Mouse (Mus musculus) thymus, adult 2 months (tissue): Measurements from ENCODE around the gene Hist1h4f. TPM values are rescaled to one million over a fixed set of nuclear protein-coding genes. Genes with fewer than 3 reads are reported as not detected.
A peak's percentile ranks its signal among the peaks of the same experiment; 100 is the strongest.

Experiments used
- DNase-seq: peaks from one replicate; pipeline ENCODE4 v3.0.0; 2021
- H3K27ac ChIP-seq: fragments of 200-500 bp; 2 replicates; pipeline ENCODE4 v1.5.1; 2012; ENCODE audit warnings: low read length, control low read depth; ENCODE audit not compliant: control insufficient read depth, insufficient read depth
- H3K27me3 ChIP-seq: fragments of 200-500 bp; 2 replicates; pipeline ENCODE4 v1.6.1; 2012; ENCODE audit warnings: mild to moderate bottlenecking, low read length, moderate library complexity, mixed read lengths; ENCODE audit not compliant: control insufficient read depth, insufficient read depth
- H3K36me3 ChIP-seq: fragments of 200-500 bp; 2 replicates; pipeline ENCODE4 v1.6.1; 2012; ENCODE audit warnings: mild to moderate bottlenecking, low read length, moderate library complexity; ENCODE audit not compliant: control insufficient read depth, insufficient read depth
- H3K4me1 ChIP-seq: fragments of 200-500 bp; replicated peaks from 2 replicates; pipeline ENCODE4 v1.6.1; 2012; ENCODE audit warnings: low read length; ENCODE audit not compliant: control insufficient read depth, insufficient read depth
- H3K4me3 ChIP-seq: fragments of 200-500 bp; 2 replicates; pipeline ENCODE4 v1.5.1; 2012; ENCODE audit warnings: mild to moderate bottlenecking, low read length, control low read depth, moderate library complexity; ENCODE audit not compliant: control insufficient read depth, insufficient read depth
- CTCF ChIP-seq: fragments of 200-500 bp; IDR thresholded peaks from 2 replicates; pipeline ENCODE4 v1.5.1; 2012; ENCODE audit warnings: mild to moderate bottlenecking, control low read depth, low read length, moderate library complexity, borderline replicate concordance; ENCODE audit not compliant: control insufficient read depth, poor library complexity, insufficient read depth; ENCODE audit errors: extremely low read depth
- POLR2A ChIP-seq: fragments of 200-500 bp; IDR thresholded peaks from 2 replicates; pipeline ENCODE4 v1.6.1; 2012; ENCODE audit warnings: mild to moderate bottlenecking, low read length, control low read depth, moderate library complexity; ENCODE audit not compliant: control insufficient read depth, poor library complexity, insufficient read depth; ENCODE audit errors: extremely low read depth
- WGBS: fragments of 180-500 bp; shearing (Covaris S2); methylation state at CpG from one replicate; pipeline ENCODE4 v1.1.7; 2018; 5-methylcytosine and 5-hydroxymethylcytosine counted together
- polyA plus RNA-seq: library from polyadenylated mRNA; depleted of rRNA; stranded (reverse); fragments of >200 nt; gene quantifications from 2 replicates; pipeline ENCODE4 v1.2.3, GENCODE M21; 2012

Gene Hist1h4f
- polyA plus RNA-seq, 1 experiment, result 208 TPM

DNA sequence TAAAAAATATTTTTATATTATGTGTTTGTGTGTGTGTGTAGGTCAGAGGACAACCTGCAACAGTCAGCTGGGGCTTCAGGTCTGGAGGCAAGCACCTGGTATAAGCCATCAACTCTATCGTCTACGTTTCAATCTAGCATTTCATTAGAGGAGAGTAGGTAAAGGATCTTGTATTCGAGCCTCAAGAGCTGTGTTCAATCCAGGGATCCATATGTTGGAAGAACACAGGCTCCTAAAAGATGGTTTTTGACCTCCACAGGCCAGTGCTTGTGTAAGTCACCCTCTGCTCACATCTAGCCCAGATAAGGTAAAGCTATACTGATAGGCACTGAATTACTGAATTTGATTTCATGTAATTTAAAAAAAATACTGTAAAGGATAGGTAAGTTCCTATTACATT is 5.5 kb upstream of the Hist1h4f start:
- H3K27me3 ChIP-seq, result no peaks in the 10 kb centered on the region
- no peaks in the 10 kb centered on the region for H3K36me3 ChIP-seq
- WGBS, result 81% methylated on average over 3 of the region's 3 CpGs
- TF ChIP-seq POLR2A (no peak), CTCF (no peak)
- no peaks in the 10 kb centered on the region for H3K4me1 ChIP-seq
- no peak overlapping the region for H3K27ac ChIP-seq
- no peak for DNase-seq
- H3K4me3 ChIP-seq, result no peak overlapping the region

DNA sequence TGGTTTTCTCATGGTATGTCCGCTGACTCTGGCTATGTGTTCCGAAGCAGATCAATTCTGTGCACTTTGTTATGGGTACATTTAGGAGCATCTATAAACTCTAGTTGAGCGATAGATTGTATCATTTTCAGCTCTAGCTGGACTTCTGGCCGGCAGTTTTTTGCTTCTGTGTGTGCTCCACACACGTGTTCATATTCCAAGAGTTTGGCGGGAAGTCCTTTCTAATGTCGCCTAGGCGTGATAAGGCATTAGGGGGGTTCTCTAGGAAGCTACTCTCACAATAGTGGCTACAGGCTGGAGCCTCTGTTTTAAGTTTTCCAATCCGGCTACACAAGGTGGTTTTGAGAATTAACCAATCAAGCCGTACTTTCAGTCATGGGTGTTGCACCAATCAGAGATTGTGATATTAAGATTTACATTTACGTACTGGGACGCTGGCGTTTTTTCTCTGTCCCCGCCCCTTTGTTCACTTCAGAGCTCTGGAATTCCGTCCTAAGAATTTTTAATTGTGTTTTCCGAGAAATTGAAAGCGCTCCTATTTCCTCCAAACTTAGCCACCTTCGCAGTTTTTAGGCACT is 4.5 kb upstream of the Hist1h4f start:
- DNase-seq, result peak; percentile 71

GRCm38 (mm10) chr13:23554925-23555838 is 3.7 kb upstream of the Hist1h4f start:
- Histone ChIP-seq H3K27ac (peak overlapping the region; percentile 99), H3K27me3 (no peaks in the 10 kb centered on the region), H3K4me3 (peak overlapping the region; percentile 86), H3K36me3 (no peaks in the 10 kb centered on the region), H3K4me1 (no peaks in the 10 kb centered on the region)
- peak; percentile 88 for DNase-seq
- no peak for TF ChIP-seq CTCF
- peak; percentile 98 for TF ChIP-seq POLR2A
- under 1% methylated on average over 54 of the region's 54 CpGs for WGBS

More for the DNA sequence above, 4.5 kb upstream of the Hist1h4f start:
- no peaks in the 10 kb centered on the region for H3K27me3 ChIP-seq
- H3K27ac ChIP-seq, result peak overlapping the region; percentile 99
- no peaks in the 10 kb centered on the region for H3K36me3 ChIP-seq
- peak overlapping the region; percentile 86 for H3K4me3 ChIP-seq
- no peaks in the 10 kb centered on the region for H3K4me1 ChIP-seq
- 0% methylated on average over 18 of the region's 18 CpGs for WGBS
- no peak for TF ChIP-seq POLR2A
- no peak for TF ChIP-seq CTCF

DNA sequence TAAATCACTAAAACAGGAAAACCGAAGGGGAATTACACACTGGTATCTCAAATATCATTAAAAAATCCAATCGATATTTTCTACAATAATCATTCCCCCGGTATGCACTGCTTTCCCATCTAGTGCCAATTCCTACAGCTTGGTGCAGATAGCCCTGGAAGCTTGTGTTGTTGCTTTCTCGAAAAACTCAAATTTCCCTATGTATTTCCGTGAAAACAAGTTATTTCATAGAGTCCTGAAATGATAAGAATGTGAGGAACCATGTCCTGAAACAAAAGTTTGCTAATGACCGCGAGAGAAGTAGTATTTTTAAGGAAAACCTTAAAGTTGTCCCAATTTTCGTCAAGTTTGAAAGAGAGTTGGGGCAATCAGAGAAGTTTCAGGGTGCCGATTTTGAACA is 2.9 kb upstream of the Hist1h4f start:
- no peaks in the 10 kb centered on the region for H3K4me1 ChIP-seq
- 23% methylated on average over 9 of the region's 9 CpGs for WGBS
- H3K27ac ChIP-seq, result no peak overlapping the region; the same call in 1 of the 2 replicates
- no peak for DNase-seq
- no peaks in the 10 kb centered on the region for H3K36me3 ChIP-seq
- no peaks in the 10 kb centered on the region for H3K27me3 ChIP-seq
- no peak overlapping the region for H3K4me3 ChIP-seq
- no peak for TF ChIP-seq CTCF

DNA sequence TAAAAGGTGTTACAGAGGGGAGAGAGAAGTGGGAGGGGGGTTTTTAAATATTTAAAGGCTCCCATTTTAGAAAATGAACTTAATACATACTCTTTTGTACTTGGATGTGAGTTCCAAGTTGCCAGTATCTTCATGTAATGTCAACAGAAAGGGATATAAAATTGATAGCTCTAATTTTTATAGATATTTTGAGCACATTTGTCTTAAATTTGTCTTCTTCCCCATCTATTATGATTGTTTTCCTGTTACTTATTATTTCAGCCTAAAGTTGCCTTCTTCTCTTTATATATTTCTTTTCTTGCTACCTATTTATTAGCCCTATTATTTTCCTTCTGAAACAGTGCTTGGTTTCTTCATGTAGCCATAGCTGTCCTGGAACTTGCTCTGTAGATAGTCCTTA is 1.5 kb upstream of the Hist1h4f start, which contains the start of gene Hist1h1d:
TSS of gene Hist1h1d (plus strand) at position 301 of the 400 bp plus-strand sequence.
- Histone ChIP-seq H3K27me3 (no peaks in the 10 kb centered on the region), H3K27ac (peak within 1 kb of the TSS; percentile 58; the same call in 1 of the 2 replicates), H3K4me3 (no peak within 1 kb of the TSS), H3K36me3 (no peaks in the 10 kb centered on the region), H3K4me1 (no peaks in the 10 kb centered on the region)
- DNase-seq, result no peak
- TF ChIP-seq POLR2A (no peak), CTCF (no peak)

DNA sequence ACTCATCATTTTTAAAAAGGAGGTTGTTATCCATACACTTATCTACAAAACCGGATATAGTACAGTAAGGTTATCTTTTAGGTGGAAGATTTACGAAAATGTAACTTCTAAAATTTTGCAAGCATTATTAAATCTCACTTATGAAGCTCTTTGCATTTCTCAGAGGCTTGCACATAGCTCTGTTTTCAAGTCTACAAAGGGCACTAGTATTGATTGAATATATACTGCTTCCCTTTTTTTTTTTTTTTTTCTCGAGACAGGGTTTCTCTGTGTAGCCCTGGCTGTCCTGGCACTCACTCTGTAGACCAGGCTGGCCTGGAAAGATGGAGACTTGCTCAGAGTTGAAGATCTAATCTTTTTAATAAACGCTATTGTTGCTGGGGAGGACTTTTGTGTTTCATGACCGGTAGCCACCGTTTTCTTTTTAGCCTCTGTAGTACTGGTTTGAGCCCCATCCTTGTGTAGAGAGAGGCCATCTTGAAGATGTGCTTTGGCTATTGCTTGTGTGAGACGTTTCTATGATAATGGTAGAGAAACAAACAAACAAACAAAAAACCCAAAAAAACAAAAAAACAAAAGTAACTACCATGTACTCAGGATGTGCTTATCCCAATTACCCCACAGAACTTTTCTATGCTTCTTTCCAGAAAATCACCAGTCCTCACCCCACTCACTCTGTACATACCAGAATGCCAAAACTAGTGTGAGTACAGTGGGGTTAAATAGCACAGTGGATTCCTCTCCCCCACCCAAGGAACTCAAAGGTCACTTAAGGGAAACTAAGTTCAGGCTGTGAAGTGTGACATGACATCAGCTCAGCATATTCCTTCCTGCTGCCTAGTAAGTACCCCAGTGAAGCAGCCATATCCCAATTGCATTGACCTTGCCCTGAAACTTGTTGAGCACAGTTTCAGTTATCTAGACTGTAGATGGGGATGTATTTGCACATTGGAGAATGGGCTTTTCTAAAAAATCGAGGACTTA is 775 bp upstream of the Hist1h4f start:
- DNase-seq, result no peak
- 52% methylated on average over 8 of the region's 8 CpGs for WGBS
- Histone ChIP-seq H3K4me1 (no peaks in the 10 kb centered on the region), H3K4me3 (no peak overlapping the region), H3K27ac (peak overlapping the region; percentile 84), H3K27me3 (no peaks in the 10 kb centered on the region), H3K36me3 (no peaks in the 10 kb centered on the region)
- TF ChIP-seq CTCF (no peak), POLR2A (no peak)
